Mouse (Mus musculus): Measurements from ENCODE around the gene Zfyve19.

DNA sequence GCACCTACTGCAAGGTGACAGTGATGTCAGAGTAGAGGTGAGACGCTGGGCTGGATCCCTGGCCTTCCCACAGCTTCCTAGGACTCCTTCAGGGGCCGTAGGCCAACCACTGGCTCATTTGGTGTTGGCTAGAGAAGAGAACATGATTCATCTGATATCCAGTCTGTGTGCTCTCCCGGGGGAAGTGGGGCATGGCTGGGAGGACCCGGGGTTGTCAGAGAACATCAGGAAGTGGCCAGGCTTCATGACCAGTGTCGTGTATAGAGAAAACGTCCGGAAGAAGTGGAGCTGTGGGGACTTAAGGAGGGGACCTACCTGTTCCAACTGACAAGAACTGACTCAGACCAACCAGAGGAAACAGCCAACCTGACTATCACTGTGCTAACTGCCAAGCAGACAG lies 36.8 kb downstream of the Zfyve19 start:
- no peak for TF ChIP-seq TAL1 (IDR thresholded peaks at IDR 0.05; ENCODE audit: low read length)
- no peak for TF ChIP-seq POLR2A (IDR thresholded peaks at IDR 0.05; ENCODE audit: control insufficient read depth in 1 of 2, insufficient read depth in 1 of 2, low read depth in 1 of 2, low read length in 2 of 2, poor library complexity in 1 of 2)
- TF ChIP-seq CTCF (IDR thresholded peaks at IDR 0.05 in 2 of 3, conservative IDR thresholded peaks at IDR 0.05 in 1 of 3; ENCODE audit: control insufficient read depth in 1 of 3, insufficient read depth in 1 of 3, low read depth in 2 of 3, low read length in 3 of 3, poor library complexity in 1 of 3, severe bottlenecking in 1 of 3) = no peak
- no peak for TF ChIP-seq EP300 (IDR thresholded peaks at IDR 0.05; ENCODE audit: low read depth in 1 of 2, low read length in 2 of 2)
- no peak for TF ChIP-seq SIN3A (IDR thresholded peaks at IDR 0.05; ENCODE audit: low read length)
- TF ChIP-seq ELF1 (IDR thresholded peaks at IDR 0.05; ENCODE audit: low read depth, low read length) = no peak
- TF ChIP-seq USF1 (IDR thresholded peaks at IDR 0.05; ENCODE audit: low read depth, low read length) = no peak
- TF ChIP-seq RCOR1 (IDR thresholded peaks at IDR 0.05; ENCODE audit: low read depth, low read length) = no peak
